Mouse (Mus musculus) olfactory bulb, adult 2 months (tissue): ENCODE measurements around the gene Disc1.

Source experiments
- CTCF ChIP-seq: fragments of 200-500 bp; IDR thresholded peaks from 2 replicates; pipeline ENCODE4 v1.5.1; 2012; ENCODE audit warnings: low read depth, mild to moderate bottlenecking, low read length, moderate library complexity; ENCODE audit not compliant: insufficient read depth
- POLR2A ChIP-seq: fragments of 200-500 bp; IDR thresholded peaks from 2 replicates; pipeline ENCODE4 v1.6.1; 2012; ENCODE audit warnings: mild to moderate bottlenecking, low read depth, low read length, moderate library complexity; ENCODE audit not compliant: insufficient read depth

- TF ChIP-seq CTCF (no peak), POLR2A (no peak)
These were observed 26.7 kb downstream of the Disc1 start for GRCm38 (mm10) chr8:125080388-125081344.
